Mouse (Mus musculus): ENCODE measurements around the gene Taar8a.

DNA sequence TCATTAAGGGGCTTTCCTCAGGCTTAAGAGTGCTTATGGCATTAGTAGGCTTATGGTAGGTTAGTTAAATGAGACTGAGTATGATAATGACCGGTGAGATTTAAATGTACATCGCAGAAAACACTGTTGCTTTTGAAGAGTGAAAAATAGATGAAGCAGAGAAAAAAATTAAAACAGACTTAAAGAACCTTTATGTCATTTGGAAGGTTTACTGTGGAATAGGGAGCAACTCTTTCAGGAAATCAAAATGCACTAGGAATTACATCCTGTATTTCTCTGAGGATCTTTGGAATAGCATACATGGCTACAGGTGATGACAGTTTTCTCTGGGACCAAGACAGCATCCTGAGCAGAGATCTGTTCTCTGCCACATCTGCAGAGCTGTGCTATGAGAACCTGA lies 39.0 kb upstream of the Taar8a start, which contains the start of gene Taar7e:
- TF ChIP-seq GATA1 (IDR thresholded peaks at IDR 0.05; ENCODE audit: borderline replicate concordance, low read length) (no peak), FLI1 (IDR thresholded peaks at IDR 0.05; ENCODE audit: low read length) (no peak)

Measured in megakaryocyte, embryonic 14.5 days (primary cell).